Mouse (Mus musculus) midbrain, postnatal 0 days (tissue): Measurements from ENCODE around the gene Lef1. TPM values are rescaled to one million over a fixed set of nuclear protein-coding genes. Genes with fewer than 3 reads are reported as not detected.

Experiments
- ATAC-seq: fragments of 200-750 bp; cut with Nextera tagmentation; 2 replicates; pipeline ENCODE4 v1.8.0; 2017; ENCODE audit warnings: moderate number of reproducible peaks, mild to moderate bottlenecking, moderate TSS enrichment, moderate library complexity; ENCODE audit not compliant: low FRiP score
- DNase-seq: peaks from one replicate; pipeline ENCODE4 v3.0.0-alpha.2; 2015; ENCODE audit warnings: low spot score
- H3K27ac ChIP-seq: fragments of 300-500 bp; sonication (generic); 2 replicates; pipeline ENCODE4 v1.5.1; 2014; ENCODE audit warnings: low read depth, mild to moderate bottlenecking, low read length, mixed read lengths
- H3K27me3 ChIP-seq: fragments of 300-500 bp; sonication (generic); 2 replicates; pipeline ENCODE4 v1.6.1; 2014; ENCODE audit warnings: low read length, control low read depth, mixed read lengths; ENCODE audit not compliant: insufficient read depth
- H3K36me3 ChIP-seq: fragments of 300-500 bp; sonication (generic); 2 replicates; pipeline ENCODE4 v1.6.1; 2014; ENCODE audit warnings: low read length, control low read depth, mixed read lengths; ENCODE audit not compliant: insufficient read depth
- H3K4me1 ChIP-seq: fragments of 300-500 bp; sonication (generic); 2 replicates; pipeline ENCODE4 v1.6.1; 2014; ENCODE audit warnings: mild to moderate bottlenecking, control low read depth, antibody characterized with exemption, low read length, mixed read lengths; ENCODE audit not compliant: insufficient read depth
- H3K4me2 ChIP-seq: fragments of 300-500 bp; sonication (generic); 2 replicates; pipeline ENCODE4 v1.6.1; 2014; ENCODE audit warnings: low read depth, mild to moderate bottlenecking, low read length, mixed read lengths; ENCODE audit not compliant: poor library complexity, severe bottlenecking
- H3K4me3 ChIP-seq: fragments of 300-500 bp; sonication (generic); 2 replicates; pipeline ENCODE4 v1.5.1; 2014; ENCODE audit warnings: low read depth, mild to moderate bottlenecking, low read length, moderate library complexity
- H3K9ac ChIP-seq: fragments of 300-500 bp; sonication (generic); replicated peaks from 2 replicates; pipeline ENCODE4 v1.6.1; 2014; ENCODE audit warnings: mild to moderate bottlenecking, low read length, moderate library complexity, mixed read lengths; ENCODE audit not compliant: poor library complexity, severe bottlenecking
- H3K9me3 ChIP-seq: fragments of 300-500 bp; sonication (generic); 2 replicates; pipeline ENCODE4 v1.6.1; 2016; ENCODE audit warnings: low read length, control low read depth
- CTCF ChIP-seq: IDR thresholded peaks from 2 replicates; pipeline ENCODE4 v1.5.1; 2016; ENCODE audit warnings: antibody characterized with exemption, mild to moderate bottlenecking
- WGBS: fragments of 180-500 bp; shearing (Covaris S2); extraction: QIAGEN DNeasy Blood & Tissue Kit; methylation state at CpG from one replicate; pipeline ENCODE4 v1.1.7; 2014; 5-methylcytosine and 5-hydroxymethylcytosine counted together
- polyA plus RNA-seq: library from polyadenylated mRNA; unstranded; fragments of >200 nt; fragmentation: Nextera tagmentation; extraction: Ambion mirVana; gene quantifications from 2 replicates; pipeline ENCODE4 v1.2.1, GENCODE M21; 2015
- total RNA-seq: library from RNA; depleted of rRNA; stranded (reverse); fragments of >200 nt; gene quantifications from 2 replicates; pipeline ENCODE4 v1.2.3, GENCODE M21; 2014

Gene Lef1
- total and polyA plus RNA-seq, 2 experiments from 2014 or later, result 42.0 to 50.4 TPM

DNA sequence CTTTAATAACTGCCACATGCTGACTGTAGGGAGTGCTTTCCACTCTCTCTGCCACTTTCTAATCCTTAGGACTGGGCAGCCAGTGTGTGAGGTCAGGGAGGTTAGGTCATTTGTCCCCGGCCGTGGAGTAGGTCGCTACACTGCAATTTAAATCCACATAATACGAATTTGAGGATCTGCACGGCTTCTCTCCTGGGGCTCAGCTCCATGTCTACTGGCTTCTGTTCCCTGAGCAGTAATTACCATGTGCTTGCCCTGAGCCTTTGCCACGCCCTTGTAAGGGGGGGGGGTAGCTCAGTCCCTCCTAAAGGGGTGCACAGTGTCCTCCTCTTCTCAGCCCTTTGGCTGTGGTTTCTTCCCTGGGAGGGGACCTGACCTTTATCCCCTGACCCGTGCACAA is 92.0 kb downstream of the Lef1 start:
- no peak for TF ChIP-seq CTCF
- Histone ChIP-seq H3K9me3 (no peaks in the 10 kb centered on the region), H3K27me3 (no peaks in the 10 kb centered on the region), H3K27ac (no peak overlapping the region), H3K36me3 (no peaks in the 10 kb centered on the region), H3K4me2 (no peak overlapping the region), H3K4me1 (no peaks in the 10 kb centered on the region), H3K9ac (no peak overlapping the region), H3K4me3 (no peak overlapping the region)
- 29% methylated on average over 7 of the region's 7 CpGs for WGBS
- DNase-seq (no peak), ATAC-seq (no peak)

DNA sequence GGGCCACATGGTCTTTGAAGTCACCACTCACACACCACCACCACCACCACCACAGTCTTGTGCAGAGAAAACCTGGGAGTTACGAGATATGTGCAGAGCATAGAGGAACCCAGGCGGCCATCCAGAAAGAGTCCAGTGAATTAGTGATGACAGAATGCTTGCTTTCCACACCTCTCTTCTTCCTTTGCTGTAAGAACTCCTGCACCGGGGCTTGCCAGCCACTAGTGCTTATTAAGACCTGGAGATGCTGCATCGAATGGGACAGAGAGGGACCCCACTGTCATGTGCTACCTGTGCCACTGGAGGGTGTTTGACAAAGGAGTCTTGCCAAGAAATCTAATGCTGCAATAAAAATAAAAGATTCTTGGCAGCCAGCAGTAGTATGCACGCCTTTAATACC is 97.6 kb downstream of the Lef1 start:
- Histone ChIP-seq H3K27me3 (no peaks in the 10 kb centered on the region), H3K9ac (no peak overlapping the region), H3K4me1 (no peaks in the 10 kb centered on the region), H3K9me3 (no peaks in the 10 kb centered on the region), H3K27ac (no peak overlapping the region), H3K36me3 (no peaks in the 10 kb centered on the region), H3K4me3 (no peak overlapping the region), H3K4me2 (no peak overlapping the region)
- DNase-seq (no peak), ATAC-seq (no peak)
- peak; percentile 17; the same call in 1 of the 2 replicates for TF ChIP-seq CTCF
- WGBS, result 80% methylated on average over 5 of the region's 5 CpGs

DNA sequence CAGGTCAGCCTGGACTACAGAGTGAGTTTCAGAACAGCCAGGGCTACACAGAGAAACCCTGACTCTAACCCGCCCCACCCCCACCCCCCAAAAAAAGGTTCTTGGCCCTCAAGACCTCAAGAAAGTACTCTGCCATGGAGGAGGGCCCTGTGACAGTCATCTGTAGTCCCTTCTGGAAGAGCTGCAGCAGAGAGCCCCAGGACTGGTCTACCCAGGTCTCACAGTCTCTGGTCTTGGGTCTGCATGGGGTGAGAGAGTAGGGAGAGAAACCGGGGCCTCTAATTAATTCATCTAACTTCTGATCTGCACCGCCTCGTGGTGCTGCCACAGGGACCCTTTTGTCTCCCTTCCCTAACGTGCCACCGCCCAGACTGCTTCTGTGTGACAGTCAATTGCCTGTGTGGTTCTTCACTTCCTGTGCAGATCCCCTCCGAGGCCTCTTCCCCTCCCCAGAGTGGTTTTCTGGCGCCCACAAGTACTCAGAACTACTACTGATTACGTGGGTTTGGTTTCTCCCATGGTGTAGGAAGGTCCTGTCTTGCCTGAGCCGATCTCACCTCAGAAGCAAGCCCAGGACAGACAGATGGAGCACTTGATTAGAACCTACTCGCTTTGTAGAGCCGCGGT is 98.1 kb downstream of the Lef1 start:
- no peak overlapping the region for H3K4me3 ChIP-seq
- ATAC-seq, result no peak
- no peaks in the 10 kb centered on the region for H3K27me3 ChIP-seq
- no peak overlapping the region for H3K9ac ChIP-seq
- no peaks in the 10 kb centered on the region for H3K36me3 ChIP-seq
- no peaks in the 10 kb centered on the region for H3K4me1 ChIP-seq
- H3K9me3 ChIP-seq, result no peaks in the 10 kb centered on the region
- no peak for TF ChIP-seq CTCF
- 62% methylated on average over 13 of the region's 13 CpGs for WGBS
- no peak overlapping the region for H3K4me2 ChIP-seq
- H3K27ac ChIP-seq, result no peak overlapping the region
- no peak for DNase-seq

DNA sequence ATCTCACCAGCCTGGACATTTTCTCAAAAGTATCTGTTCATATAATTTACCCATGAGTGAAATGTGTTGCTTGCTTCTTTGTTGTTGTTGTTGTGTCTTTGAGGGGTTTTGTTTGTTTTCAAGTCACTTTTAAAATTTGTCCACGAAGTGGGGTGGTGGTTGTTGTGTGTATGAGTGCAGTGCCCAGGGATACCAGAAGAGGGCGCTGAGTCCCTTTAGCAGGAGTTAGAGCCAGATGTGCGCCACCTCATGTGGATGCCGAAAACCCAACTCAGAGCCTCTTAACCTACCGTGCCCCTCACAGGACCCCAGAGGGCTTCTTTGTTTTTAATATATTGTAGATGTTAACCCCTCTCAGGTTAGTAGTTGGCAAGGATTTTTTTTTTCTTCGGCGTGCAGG is 101.9 kb downstream of the Lef1 start:
- Histone ChIP-seq H3K4me2 (no peak overlapping the region), H3K4me1 (no peaks in the 10 kb centered on the region), H3K9me3 (no peaks in the 10 kb centered on the region), H3K9ac (no peak overlapping the region), H3K36me3 (no peaks in the 10 kb centered on the region), H3K4me3 (no peak overlapping the region), H3K27ac (no peak overlapping the region), H3K27me3 (no peaks in the 10 kb centered on the region)
- peak; percentile 50 for TF ChIP-seq CTCF
- no peak for DNase-seq
- WGBS, result 83% methylated on average over 7 of the region's 7 CpGs
- ATAC-seq, result no peak

DNA sequence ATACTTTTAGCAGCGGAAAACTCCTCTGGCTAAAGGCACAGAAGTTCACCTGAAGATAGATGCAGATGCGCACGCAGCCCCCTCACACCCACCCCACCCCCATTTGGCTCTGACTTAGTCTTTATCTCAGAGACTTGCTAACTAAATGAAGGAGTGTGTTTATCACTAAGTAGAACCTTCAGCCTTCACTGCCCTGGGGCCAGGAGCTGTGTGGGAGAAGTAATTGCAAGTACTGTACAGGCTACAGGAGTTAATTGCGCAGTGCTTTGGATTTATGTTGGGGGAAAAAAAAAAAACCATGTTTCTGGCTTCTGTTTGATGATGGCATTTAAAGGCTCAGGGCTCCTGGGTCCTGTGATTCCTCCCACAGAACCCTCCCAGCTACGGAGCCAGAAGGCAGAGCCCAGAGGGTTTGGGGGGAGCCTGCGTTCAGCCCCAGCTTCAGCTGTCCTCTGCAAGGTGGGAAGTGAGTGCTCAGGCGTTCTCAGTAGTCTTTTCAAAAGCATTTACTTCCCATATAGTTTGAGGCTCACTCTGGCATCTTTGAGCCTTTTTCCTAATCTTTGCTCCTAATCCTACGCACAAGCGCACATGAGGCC is 103.9 kb downstream of the Lef1 start:
- Histone ChIP-seq H3K27me3 (no peaks in the 10 kb centered on the region), H3K36me3 (no peaks in the 10 kb centered on the region), H3K4me2 (no peak overlapping the region), H3K4me3 (no peak overlapping the region), H3K9me3 (no peaks in the 10 kb centered on the region), H3K4me1 (no peaks in the 10 kb centered on the region), H3K9ac (no peak overlapping the region), H3K27ac (no peak overlapping the region)
- ATAC-seq (no peak), DNase-seq (no peak)
- 77% methylated on average over 9 of the region's 9 CpGs for WGBS
- no peak for TF ChIP-seq CTCF

DNA sequence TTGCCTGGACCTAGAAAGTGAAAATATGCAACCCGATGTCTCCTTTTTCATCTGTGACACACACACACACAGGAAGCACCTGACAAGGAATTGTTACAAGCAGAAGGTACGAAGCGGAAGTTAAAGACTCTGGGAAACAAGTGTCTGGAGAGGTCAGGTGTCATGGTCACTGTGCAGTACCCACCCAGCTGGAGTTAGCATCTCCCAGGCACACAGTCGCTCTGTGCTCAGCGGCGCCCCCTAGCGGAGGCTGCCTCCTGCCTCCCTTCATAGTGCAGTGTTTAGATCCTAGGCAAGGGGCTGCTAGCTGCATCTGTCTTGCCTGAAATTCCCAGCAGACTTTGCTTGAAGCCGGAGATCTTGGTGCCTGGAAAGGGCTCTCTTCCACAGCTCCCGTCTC is 104.6 kb downstream of the Lef1 start:
- no peak for ATAC-seq
- no peaks in the 10 kb centered on the region for H3K9me3 ChIP-seq
- TF ChIP-seq CTCF, result peak; percentile 64
- H3K9ac ChIP-seq, result no peak overlapping the region
- no peak overlapping the region for H3K27ac ChIP-seq
- H3K4me2 ChIP-seq, result no peak overlapping the region
- no peak for DNase-seq
- no peaks in the 10 kb centered on the region for H3K4me1 ChIP-seq
- no peaks in the 10 kb centered on the region for H3K27me3 ChIP-seq
- 68% methylated on average over 9 of the region's 9 CpGs for WGBS
- H3K36me3 ChIP-seq, result no peaks in the 10 kb centered on the region
- no peak overlapping the region for H3K4me3 ChIP-seq
